Mouse (Mus musculus) liver, embryonic 14.5 days (tissue): ENCODE data around the gene Acsm3.
A peak's percentile ranks its signal among the peaks of the same experiment; 100 is the strongest.

Experiments
- CTCF ChIP-seq: IDR thresholded peaks from 2 replicates; pipeline ENCODE4 v1.5.1; 2016; ENCODE audit warnings: antibody characterized with exemption, low read depth, control low read depth
- EP300 ChIP-seq: IDR thresholded peaks from 2 replicates; pipeline ENCODE4 v1.6.1; 2016; ENCODE audit warnings: antibody characterized with exemption, low read depth

GRCm38 (mm10) chr7:119720253-119720946, 40.3 kb upstream of the Acsm3 start, which contains the start of gene Thumpd1:
- TF ChIP-seq CTCF (peak; percentile 86), EP300 (no peak)
